Mouse (Mus musculus): ENCODE measurements around the gene Ermp1.
"Not testable (repeated sequence)": the region's sequence is repeated elsewhere in the genome, so short reads cannot be mapped to it uniquely, and the experiment has no call there.

Ermp1 gene

DNA sequence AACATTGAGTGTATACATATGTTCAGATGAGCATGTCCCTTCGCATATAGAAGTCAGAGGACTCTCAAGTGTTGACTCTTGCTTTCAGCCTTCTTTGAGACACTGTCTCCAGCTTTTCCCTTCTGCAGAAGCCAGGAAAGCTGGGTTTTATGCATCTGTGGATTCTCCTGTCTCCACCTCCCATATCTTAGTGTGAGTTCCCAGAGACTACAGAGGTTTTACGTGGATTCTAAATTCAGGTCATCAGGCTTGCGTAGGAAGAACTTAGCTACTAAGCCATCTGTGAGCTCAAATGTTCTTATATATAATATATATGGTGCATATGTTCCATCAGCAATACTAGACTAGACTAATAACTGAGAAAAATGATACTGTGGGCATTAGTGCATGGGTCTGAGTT is 51.9 kb downstream of the Ermp1 start:
- DNase-seq: no peak

DNA sequence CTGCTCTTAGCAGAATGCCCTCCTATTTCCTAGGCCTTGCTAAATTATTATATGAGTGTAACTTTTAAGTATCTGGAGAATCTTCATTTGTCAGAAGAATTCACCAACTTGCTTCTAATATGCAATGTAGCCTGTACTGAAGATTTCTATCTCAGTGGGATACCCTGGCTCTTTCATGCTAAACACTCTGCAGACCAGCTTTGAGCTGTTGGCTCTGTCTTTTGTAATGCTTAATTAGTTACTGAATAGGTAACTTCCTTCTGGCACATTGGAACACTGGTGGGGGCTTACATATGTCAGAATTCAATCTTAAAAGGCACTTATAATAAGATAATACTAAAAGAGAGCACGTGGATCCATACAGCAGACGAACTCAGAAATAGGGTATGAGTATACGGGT is 54.4 kb downstream of the Ermp1 start:
- DNase-seq: not testable (repeated sequence)

DNA sequence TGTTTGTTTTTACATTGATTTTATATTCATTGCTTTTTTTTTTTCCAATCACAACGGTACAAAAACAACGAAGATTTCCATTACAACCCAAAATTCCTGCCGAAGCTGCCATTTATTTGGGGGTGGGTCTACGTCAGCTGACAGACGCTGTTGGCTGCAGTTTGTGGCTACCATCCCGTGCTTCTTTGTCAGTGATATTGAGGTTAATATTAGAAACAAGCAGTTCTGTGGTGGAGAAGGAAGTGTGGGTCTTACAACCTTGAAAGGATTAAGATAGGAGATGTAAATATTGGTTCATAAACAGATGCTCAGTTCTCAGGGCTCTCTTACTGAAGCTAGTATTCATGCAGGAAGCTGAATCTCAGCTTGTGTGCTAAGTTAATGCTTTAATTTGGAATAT is 64.5 kb downstream of the Ermp1 start:
- no peak for DNase-seq

DNA sequence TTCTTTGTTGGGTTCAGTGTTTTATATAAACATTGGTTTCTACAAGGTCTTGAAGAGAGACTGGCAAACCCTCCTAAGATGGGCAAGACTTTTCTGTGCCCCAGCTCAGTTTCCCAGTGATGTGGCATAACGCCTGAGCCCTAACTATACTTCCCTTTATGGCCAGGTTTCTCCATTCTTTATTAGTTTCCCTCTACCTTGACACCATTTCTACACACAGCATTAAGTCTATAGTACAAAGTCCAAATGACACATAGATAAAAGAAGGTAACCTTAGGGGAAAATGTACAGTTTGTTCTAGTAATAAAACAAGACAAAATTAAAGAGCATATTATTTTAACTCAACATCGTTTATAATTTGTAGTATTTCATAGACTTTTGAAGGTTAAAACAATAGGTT is 65.8 kb downstream of the Ermp1 start:
- DNase-seq: no peak

DNA sequence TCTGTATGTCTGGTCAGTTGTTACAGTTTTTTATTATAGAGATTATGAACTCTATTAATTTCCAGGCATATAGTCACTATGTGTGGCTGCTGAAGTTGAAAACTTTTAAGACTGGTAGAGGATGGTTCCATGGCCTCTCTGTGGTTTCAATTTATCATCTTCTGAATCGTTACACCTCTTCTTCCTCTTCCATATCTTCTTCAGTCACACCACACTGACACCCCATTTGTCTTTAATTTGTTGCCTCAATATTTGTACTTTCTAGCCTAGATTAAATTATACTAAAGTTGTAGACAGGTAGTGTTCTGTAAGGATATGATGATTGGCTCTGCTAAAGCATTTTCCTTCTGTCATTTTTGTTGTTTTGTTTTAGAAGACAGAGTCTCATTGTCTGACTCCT is 81.7 kb downstream of the Ermp1 start:
- no peak for DNase-seq

DNA sequence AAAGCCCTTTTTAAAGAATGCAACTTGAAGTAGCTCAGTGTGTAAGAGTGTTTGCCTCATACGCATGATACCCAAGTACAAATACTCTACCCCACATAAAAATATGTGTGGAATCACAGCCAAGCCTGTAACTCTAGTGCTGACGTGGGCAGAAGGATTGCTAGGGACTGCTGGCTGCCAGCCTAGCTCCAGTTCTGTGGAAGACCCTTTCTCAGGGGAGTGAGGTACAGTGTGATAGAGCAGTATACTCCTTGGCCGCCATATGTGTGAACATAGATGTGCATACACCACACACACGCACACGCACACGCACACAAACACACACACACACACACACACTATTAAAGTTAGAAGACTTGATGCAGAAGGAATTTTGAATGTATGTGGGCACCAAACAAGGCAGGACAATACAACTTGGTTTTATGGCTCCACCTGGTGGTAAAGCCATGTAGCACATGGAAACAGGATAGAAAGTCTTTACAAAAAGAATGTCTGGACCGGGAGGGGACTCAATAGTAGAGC is 84.9 kb downstream of the Ermp1 start:
- peak; percentile 40 to 69 for DNase-seq

DNA sequence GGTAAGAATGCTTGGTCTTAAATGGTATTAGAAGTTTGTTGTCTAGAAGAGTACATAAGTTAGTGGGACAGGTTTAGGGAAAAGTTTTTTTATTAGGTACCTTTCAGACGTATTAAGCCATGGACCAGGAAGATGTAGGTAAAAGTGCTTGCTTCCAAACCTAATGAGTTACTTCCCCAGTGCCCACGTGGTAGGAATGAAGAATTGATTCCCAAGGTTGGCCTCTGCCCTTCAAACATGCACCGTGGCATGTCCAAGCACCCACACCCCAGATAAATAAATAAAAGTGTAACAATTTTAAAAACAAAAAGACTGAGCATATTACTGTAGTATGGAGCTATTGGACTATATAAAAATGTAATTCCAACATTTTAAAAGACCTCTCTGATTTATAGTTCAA is 85.6 kb downstream of the Ermp1 start:
- DNase-seq: no peak

DNA sequence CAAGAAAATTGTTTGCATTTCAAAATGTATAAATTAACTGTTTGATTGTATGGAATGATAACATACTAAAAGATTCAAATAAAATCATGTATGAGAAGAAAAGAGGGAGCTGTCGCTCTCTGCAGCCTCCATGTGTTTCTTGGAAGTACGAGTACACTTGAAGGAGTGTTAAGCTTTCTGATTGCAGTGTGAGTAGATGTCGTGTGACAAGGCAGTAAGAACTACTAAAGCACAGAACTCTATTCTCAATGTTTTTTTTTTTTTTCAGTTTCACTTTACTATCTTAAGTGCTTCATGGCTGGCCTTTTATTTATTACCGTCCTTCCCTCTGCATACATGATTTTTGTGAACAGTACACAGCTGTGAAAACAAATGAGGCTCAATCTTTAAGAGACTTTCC is 86.0 kb downstream of the Ermp1 start:
- no peak for DNase-seq
